Mouse (Mus musculus) NIH3T3 (cell line): Measurements from ENCODE around the gene Sh2b3.

ENCODE experiments used
- DNase-seq: peaks from one replicate; pipeline ENCODE4 v3.0.0-alpha.2; 2012; ENCODE audit warnings: low read depth

Gene Sh2b3

DNA sequence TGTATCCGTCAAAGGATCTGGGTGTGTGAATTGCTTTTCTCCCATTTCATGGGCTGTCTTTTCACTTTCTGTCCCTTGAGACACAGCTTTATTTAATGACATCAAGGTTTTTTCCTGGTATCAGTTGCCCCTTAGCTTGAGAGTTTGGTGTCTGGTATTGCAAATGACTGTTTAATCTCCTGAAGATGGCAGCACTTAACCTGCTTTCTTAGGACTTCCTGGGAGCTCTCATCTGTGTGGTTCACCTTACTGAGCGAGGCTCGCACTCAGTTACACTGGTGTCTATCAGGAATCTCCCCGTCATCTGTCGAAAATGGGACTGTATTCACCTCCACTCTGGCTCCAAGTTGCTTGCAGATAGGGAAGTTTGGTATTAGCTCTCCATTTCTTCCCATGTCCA is 46.4 kb downstream of the Sh2b3 start:
- DNase-seq, result no peak

DNA sequence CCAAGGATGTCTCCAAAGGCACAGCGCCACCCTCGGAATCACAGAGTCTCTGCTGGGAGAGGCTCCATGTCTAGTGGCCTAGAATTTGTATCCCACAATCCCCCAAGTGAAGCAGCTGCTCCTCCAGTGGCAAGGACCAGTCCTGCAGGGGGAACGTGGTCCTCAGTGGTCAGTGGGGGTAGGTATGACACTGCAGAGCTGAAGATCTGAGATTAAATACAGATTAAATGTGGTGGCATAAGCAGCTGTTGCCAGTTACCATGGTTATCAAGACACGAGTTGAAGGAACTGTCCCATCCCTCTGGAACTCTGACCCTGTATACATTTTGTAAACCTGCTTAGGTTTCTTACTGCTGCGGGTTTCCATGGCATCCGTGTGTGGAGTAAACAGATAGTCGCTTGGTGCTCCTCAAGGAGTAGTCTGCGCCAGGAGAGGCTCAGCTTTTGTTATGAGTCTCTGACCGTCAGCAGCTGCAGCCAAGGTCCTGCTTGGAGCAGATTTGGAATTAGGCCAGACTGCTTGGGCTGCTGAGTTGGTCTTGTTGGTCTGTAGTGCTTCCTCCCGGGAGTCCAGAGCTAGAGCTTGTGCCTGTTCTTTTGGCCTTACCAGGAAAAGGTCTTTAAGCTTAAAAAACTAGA is 53.5 kb downstream of the Sh2b3 start:
- DNase-seq, result peak; percentile 60

DNA sequence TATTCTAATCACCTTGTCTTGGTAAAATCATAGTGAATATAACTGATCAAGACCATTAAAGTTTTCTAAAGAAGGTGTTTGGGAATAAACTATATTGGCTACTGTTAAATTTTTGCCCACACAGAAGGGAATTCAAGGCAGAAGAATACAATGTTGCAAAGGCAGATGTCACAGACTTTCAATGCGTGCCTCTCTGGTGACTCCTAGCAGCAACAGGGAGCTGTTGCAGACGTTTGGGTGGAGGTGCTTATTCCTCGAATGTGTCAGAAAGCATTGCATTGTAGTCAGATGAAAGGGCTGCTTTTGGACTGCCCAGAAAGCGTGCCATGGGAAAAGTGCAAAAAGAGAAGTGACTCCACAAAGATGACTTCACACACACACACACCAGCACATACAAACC is 55.0 kb downstream of the Sh2b3 start:
- DNase-seq, result peak; percentile 16

DNA sequence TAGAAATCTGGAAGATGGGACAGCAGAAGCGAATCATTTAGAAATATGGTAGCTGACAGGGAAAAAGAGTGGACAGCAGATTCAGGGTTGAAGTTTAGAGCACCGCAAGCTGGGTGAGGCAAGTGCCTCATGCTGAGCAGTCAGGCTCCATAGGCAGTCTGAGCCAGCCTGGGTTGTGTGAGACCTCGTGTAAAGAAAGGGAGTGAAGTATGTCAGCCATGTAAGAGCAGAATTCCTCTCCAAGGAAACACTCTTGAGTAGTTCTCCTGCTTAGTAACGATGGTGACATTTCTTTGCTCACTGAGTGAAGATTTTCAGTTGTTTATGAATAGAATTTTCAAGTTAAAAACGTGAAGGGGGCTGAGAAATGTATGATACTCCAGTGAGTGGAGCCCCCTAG is 57.3 kb downstream of the Sh2b3 start:
- DNase-seq, result no peak

DNA sequence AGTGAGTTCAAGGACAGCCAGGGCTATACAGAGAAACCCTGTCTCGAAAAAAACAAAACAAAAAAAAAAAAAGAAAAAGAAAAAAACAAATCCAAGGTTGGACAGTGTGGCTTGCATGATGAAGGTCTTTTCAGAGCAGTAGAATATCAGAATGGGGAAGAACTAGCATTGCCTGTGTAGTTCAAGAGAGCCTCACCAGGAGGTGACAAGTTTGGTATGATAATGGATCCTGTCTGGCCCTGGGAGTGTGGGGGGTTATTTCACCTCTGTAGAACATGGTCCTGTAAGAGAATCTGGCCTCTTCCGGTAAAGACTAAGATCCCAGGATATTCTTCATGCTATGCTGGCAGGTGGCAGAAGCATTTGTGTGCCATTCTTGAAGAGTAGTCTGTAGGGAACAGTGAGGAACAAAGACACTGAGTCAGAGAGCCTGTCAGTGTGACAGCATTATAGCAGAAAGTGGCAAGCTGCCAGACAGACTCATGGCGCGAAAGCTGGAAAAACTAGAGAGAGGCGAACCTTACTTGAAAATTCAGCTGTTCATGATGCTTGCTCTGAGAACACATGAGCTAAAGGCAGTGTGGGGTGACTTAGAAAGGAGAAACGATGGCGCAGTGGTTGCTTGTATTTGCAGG is 58.8 kb downstream of the Sh2b3 start:
- peak; percentile 28 for DNase-seq

DNA sequence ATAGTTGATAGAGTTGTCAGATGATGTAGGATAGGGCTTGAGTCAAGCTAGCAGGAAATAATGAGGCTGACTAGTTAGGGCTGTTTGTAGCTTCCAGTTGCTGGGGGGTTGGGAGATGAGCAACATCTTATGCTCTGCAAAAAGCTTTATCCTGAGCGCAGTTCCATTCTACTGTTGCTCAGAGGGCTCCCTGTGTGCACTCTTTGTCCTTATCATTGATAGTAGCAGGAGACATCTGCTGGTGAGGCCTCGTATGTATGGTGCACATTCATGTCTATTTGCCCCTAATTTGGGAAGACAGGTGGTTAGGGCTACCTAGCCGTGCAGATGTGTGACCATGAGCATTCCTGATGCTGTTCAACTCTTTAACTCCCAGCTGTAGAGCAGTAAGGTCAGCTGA is 65.8 kb downstream of the Sh2b3 start:
- no peak for DNase-seq

DNA sequence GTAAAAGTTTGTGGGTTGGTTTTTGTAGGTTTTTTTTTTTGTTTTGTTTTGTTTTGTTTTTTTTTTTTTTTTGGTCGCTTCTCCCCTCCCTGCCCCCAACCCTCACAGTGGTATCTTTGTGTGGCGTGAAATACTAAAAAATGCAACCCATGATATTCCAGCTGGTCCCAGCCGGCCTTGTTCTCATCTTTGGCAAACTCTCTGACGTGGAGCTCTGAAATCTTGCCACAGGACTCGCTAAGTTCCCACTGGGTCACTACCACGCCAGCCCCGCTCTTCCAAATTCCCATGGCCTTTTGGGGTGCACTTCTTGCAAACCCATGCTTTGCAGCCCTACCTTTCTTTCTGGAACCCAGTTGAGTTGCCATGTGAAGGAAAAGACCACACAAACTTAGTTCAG is 67.6 kb downstream of the Sh2b3 start:
- no peak for DNase-seq

DNA sequence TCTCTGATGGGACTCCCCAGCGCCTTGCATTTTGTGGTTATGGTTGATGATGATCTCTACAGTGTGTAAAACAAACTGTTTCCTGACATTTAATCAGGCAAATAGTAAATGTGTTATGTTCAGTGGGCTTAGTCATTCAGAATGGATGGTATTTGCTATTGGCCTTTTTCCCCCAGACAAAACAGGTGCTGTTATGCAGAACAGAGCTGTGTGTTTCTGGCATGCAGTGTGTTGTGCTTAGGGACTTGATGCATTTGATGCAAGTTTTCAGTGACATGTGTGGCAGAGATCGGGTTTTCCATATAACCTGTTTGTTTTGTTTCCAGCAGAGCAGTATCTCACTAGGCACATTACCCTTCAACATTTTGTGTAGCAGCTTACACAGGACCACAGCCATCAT is 69.9 kb downstream of the Sh2b3 start:
- no peak for DNase-seq

DNA sequence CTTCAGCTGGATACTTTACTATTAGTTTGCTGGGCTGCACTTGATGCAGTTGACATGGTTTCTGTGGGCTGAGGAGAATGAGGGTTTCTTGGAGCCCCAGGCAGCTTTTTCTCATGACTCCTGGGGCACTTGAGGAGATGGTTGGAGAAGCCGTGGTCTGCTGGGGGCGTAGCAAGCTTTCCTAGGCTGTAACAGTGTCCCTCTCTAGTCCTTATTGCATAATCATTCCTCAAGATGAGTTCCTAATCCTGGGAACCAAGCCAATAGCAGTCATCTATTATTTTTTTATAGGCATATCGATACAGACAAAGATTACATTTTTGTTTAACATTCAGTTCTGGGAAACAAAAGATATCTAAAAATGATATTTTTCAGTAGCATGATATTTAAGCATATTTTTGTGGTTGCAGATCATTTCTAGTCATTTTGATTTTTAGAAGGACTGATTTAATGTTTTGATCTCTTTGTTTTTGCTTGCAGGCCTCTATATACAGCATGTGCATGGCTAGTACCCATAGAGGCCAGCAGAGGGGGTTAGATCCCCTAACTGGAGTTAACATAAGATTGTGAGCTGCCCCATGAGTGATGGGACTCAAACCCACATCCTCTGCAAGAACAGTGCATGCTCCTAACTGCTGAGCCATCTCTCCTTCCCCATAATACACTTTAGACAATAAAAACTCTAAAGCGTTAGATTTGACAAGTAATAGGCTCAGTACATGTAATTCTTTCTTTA is 71.2 kb downstream of the Sh2b3 start:
- peak; percentile 44 for DNase-seq
